Mouse (Mus musculus): ENCODE measurements around the gene Vhl.

DNA sequence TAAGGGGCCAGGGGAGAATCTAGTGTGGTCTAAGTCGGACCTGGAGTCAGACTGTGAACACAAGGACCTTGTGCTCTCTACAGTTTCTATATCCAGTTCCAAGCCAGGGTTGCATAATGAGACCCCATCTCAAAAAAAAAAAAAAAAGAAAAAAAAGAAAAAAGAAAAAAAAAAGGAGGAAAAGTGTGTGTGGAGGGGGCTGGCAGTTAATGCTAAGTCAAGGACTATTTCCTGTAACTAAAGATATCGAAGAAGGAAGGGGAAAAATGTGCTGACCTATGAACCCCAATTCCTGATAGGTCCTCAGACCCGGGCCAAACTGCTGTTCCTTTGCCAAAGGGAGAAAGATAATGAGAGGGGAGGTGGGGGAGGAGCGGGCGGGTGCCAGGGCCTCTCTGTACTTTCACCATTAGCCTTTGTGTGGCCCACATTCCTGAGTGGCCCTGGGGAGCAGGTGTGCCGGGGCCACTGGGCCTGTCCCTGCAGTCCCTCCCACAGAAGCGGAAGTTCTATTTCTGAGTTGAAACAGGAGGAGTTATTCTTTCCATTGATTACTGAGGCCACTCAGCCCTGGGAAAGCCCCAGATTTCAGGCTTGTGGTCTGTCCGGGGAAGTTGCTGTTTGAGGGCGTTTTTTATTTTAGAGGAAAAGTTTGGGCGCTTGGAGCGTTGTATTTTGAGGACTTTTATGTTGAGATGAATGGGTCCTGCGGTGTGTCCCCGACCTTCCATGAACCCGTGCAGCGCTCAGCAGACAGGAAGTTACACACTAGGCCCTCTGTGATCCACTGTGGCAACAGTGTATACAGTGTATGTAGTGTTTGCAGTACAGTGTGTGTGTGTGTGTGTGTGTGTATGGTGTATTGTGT lies 44.8 kb downstream of the Vhl start:
- TF ChIP-seq EP300 (IDR thresholded peaks at IDR 0.05; ENCODE audit: insufficient read depth, low read depth, low read length) (0 out of 2 replicates have a peak, but pooled peaks have one; percentile 10), CTCF (IDR thresholded peaks at IDR 0.05; ENCODE audit: low read depth, low read length) (no peak), POLR2A (IDR thresholded peaks at IDR 0.05; ENCODE audit: insufficient read depth, low read length) (no peak)
